Mouse (Mus musculus): ENCODE measurements at regions not wholly inside any gene's neighbourhood (a gene's known extent, or its start where the extent isn't known, plus 50 kb on each side); places are given as distances from the start of the nearest gene placed in this dataset. TPM values are rescaled to one million over a fixed set of nuclear protein-coding genes. Genes with fewer than 3 reads are reported as not detected.

GRCm38 (mm10) chr13:10538927-10539326 is 178.3 kb upstream of the Chrm3 start:
- peak; percentile 4 for DNase-seq (ENCODE audit: low spot score)

GRCm38 (mm10) chr13:10527251-10527650 is 166.6 kb upstream of the Chrm3 start:
- no peak for DNase-seq (ENCODE audit: low spot score)

- no peak for DNase-seq (ENCODE audit: low spot score)
These were observed 166.0 kb upstream of the Chrm3 start for GRCm38 (mm10) chr13:10526470-10527207.

GRCm38 (mm10) chr13:10504211-10504610 is 143.6 kb upstream of the Chrm3 start:
- DNase-seq (ENCODE audit: low spot score) = no peak

GRCm38 (mm10) chr13:10455323-10455722 is 94.7 kb upstream of the Chrm3 start:
- no peak for DNase-seq (ENCODE audit: low spot score)

- no peak for DNase-seq (ENCODE audit: low spot score)
These were observed 94.0 kb upstream of the Chrm3 start for GRCm38 (mm10) chr13:10454667-10455066.

- no peak for DNase-seq (ENCODE audit: low spot score)
These were observed 90.4 kb upstream of the Chrm3 start for GRCm38 (mm10) chr13:10451057-10451456.

- DNase-seq (ENCODE audit: low spot score) = no peak
These were observed 88.9 kb upstream of the Chrm3 start for GRCm38 (mm10) chr13:10449502-10449901.

GRCm38 (mm10) chr13:10447806-10448205 is 87.2 kb upstream of the Chrm3 start:
- DNase-seq (ENCODE audit: low spot score) = no peak

- DNase-seq (ENCODE audit: low spot score) = no peak
These were observed 85.0 kb upstream of the Chrm3 start for GRCm38 (mm10) chr13:10445679-10446078.

Small RNA genes lying in the stretch of these regions (microRNA-seq; reads per million reads assigned to microRNA genes)
- gene Gm23415 (ENCODE audit: borderline number of aligned reads) = not detected
